Mouse (Mus musculus): Measurements from ENCODE around the gene Tma7.

GRCm38 (mm10) chr9:109053366-109053765 is 29.0 kb downstream of the Tma7 start:
- TF ChIP-seq CTCF (IDR thresholded peaks at IDR 0.05; ENCODE audit: borderline replicate concordance, insufficient read depth, low read depth, low read length) (no peak), POLR2A (IDR thresholded peaks at IDR 0.05; ENCODE audit: borderline replicate concordance, insufficient read depth, low read length) (no peak)
